Mouse (Mus musculus): ENCODE results near the gene Fgf11. TPM values are rescaled to one million over a fixed set of nuclear protein-coding genes. Genes with fewer than 3 reads are reported as not detected.

Gene Fgf11
- polyA plus RNA-seq, 2 experiments, result 0.06 to 0.41 TPM

DNA sequence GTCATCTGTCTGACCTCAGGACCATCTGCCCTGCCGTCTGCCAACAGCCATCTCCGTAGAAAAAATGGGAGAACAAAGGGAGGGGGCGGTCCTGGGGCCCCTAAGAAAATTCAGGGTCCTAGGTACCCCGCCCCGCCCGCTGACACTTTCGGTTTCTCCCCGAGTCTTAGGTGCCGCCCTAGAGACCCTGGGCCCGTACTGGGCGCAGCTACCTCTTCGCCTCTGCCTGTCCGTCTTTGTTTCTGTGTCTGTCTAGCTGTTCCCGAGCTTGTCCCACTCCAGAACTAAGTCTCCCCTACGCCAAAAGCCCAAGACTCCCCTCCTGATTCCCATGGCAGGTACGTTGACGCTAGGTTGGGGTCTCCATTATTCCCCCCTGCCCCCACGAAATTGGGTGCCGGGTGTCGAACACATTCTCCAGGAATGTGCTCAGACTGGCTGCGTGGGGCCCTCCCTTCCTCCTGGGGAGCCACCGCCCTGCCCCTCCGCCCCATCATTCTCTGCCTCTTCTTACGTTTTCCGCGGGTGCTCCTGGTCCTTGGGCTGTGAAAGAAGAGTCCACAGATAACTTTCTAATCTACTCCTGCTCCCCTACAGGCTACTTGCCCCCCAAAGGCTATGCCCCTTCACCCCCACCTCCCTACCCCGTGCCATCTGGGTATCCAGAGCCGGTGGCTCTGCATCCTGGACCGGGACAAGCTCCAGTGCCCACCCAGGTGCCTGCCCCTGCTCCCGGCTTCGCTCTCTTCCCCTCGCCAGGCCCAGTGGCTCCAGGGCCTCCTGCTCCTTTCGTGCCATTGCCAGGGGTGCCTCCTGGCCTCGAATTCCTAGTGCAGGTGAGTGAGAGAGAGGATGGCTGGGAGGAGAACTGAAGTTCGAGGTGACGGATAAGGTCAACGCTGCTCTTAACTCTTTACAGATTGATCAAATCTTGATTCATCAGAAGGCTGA, 45.4 kb upstream of the Fgf11 start:
- H3K27ac ChIP-seq, result peak overlapping the region; percentile 92
- DNase-seq (ENCODE audit: low read depth in 3 of 3, low spot score in 3 of 3) (no peak), ATAC-seq (ENCODE audit: insufficient read depth) (peak; percentile 64)
- no peaks in the 10 kb centered on the region for H3K27me3 ChIP-seq (ENCODE audit: control insufficient read depth, insufficient read depth, low read length)
- H3K4me3 ChIP-seq (ENCODE audit: insufficient read depth in 1 of 2, low read depth in 2 of 2, low read length in 2 of 2), result peak overlapping the region; percentile 78 to 94
- TF ChIP-seq EP300 (IDR thresholded peaks at IDR 0.05; ENCODE audit: low read depth) (no peak), CTCF (IDR thresholded peaks at IDR 0.05; ENCODE audit: low read depth) (no peak)
- H3K36me3 ChIP-seq (replicated peaks; ENCODE audit: control insufficient read depth, insufficient read depth, low read depth), result peaks cover 17% of the 10 kb centered on the region
- peak overlapping the region; percentile 91 for H3K9ac ChIP-seq (replicated peaks)
- H3K9me3 ChIP-seq (ENCODE audit: control insufficient read depth, low read length), result no peaks in the 10 kb centered on the region
- WGBS (ENCODE audit: insufficient replicate concordance), result 13% methylated on average over 37 of the region's 37 CpGs
- peak overlapping the region; percentile 96 for H3K4me2 ChIP-seq (ENCODE audit: low read depth)
- H3K4me1 ChIP-seq (replicated peaks; ENCODE audit: control insufficient read depth in 2 of 2, insufficient read depth in 2 of 2, low read length in 1 of 2), result peaks cover 34 to 46% of the 10 kb centered on the region in 2 experiments

DNA sequence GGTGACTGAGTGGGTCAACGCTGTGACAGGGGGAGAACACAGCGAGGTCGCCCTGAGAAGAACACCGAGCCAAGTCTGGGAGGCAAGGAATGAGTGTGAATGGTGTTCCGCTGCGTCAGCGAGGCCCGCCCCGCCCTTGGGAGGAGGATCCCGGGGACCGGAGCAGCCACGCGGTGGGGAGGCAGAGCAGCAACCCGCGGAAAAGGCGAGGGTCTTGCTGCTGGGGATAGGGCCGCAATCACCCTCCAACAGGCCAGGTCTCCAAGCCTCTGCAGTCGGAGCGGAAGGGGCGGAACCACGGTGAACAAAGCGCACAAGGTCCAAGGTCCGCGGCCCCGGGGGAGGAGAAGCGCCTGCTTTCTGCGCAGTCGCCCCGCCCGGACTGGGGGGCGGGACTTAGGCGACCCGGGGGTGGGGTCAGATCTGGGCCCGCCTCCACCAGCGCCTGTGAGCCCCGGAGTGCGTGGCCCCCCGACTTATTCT, 44.6 kb upstream of the Fgf11 start, which contains the start of gene Plscr3:
Plscr3 (plus strand) TSS at position 179 of the 483 bp plus-strand sequence.
- Histone ChIP-seq H3K9ac (replicated peaks) (peak within 1 kb of the TSS; percentile 91), H3K4me1 (replicated peaks; ENCODE audit: control insufficient read depth in 2 of 2, insufficient read depth in 2 of 2, low read length in 1 of 2) (peaks cover 26 to 40% of the 10 kb centered on the region in 2 experiments), H3K27ac (peak within 1 kb of the TSS; percentile 92), H3K27me3 (ENCODE audit: control insufficient read depth, insufficient read depth, low read length) (no peaks in the 10 kb centered on the region), H3K4me3 (ENCODE audit: insufficient read depth in 1 of 2, low read depth in 2 of 2, low read length in 2 of 2) (peak within 1 kb of the TSS; percentile 78 to 94), H3K9me3 (ENCODE audit: control insufficient read depth, low read length) (no peaks in the 10 kb centered on the region), H3K36me3 (replicated peaks; ENCODE audit: control insufficient read depth, insufficient read depth, low read depth) (peaks cover 10% of the 10 kb centered on the region), H3K4me2 (ENCODE audit: low read depth) (peak within 1 kb of the TSS; percentile 96)
- ATAC-seq (ENCODE audit: insufficient read depth), result peak; percentile 91
- DNase-seq (ENCODE audit: low read depth in 3 of 3, low spot score in 3 of 3), result peak; percentile 75 to 80 (median 76)
- under 1% methylated on average over 38 of the region's 38 CpGs for whole genome bisulfite sequencing (ENCODE audit: insufficient replicate concordance)
- TF ChIP-seq EP300 (IDR thresholded peaks at IDR 0.05; ENCODE audit: low read depth) (peak; percentile 37), CTCF (IDR thresholded peaks at IDR 0.05; ENCODE audit: low read depth) (0 out of 2 replicates have a peak, but pooled peaks have one; percentile 19)

DNA sequence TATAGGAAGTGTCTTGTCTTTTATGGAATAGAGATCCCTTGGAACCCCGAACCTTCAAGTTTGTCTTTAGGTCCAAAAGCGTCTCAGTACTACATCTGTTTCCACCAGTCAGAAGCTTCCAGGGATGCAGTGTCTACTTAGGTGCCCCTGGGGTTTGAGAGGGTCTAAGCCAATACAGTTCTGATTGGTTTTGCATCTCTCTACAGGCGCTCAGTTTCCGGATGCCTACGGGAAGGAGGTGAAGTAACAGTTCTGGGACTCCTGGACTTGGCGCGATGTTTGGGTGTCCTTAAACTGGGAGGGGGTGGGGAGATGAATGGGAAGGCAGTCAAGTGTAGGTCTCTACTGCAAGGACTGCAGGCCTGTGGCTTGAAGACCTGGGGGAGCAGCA, 37.1 kb upstream of the Fgf11 start:
- WGBS (ENCODE audit: insufficient replicate concordance), result 0% methylated on average over 7 of the region's 7 CpGs

DNA sequence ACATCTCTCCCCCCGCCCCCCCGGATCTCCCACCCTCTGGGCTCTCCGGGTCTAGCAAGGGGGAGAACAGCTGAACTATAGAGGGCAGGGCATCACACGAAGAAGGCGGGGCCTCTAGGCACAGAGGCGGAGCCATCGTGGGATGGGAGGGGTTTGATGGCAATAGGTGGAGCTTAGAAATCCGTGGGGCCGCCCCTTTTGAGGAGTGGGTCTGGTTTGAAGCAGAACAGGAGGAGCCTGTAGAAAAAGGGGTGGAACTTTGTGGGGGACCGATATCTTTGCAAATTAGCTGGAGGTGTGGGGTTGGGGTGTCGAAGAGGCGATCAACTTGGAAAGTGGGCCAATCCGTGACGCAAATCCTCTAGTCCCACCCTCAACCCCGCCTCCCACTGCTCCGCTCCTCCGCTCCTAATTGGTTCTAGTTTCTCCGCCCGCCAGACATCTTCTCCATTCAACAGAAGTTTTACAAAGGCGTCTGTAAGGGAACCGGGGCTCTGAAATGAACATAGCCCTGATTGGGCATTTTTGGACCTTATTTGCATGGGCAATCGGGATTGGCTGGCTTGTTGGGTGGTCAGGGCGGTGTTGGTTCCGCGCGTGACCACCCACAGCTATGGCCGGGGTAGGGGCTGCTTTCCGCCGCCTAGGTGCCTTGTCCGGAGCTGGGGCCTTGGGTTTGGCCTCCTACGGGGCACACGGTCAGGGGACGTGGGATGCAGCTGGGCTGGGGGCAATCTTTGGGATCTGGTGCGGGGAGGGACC, 36.5 kb upstream of the Fgf11 start, which contains the start of gene Tmem256:
Tmem256 (plus strand) TSS at position 563 of the 762 bp plus-strand sequence.
- no peaks in the 10 kb centered on the region for H3K9me3 ChIP-seq (ENCODE audit: control insufficient read depth, low read length)
- DNase-seq (ENCODE audit: low read depth in 3 of 3, low spot score in 3 of 3) (peak; percentile 96 to 97 (median 97)), ATAC-seq (ENCODE audit: insufficient read depth) (peak; percentile 90)
- H3K4me1 ChIP-seq (replicated peaks; ENCODE audit: control insufficient read depth in 2 of 2, insufficient read depth in 2 of 2, low read length in 1 of 2), result peaks cover 19 to 23% of the 10 kb centered on the region in 2 experiments
- peak within 1 kb of the TSS; percentile 81 for H3K9ac ChIP-seq (replicated peaks)
- peak within 1 kb of the TSS; percentile 67 to 88 for H3K4me3 ChIP-seq (ENCODE audit: insufficient read depth in 1 of 2, low read depth in 2 of 2, low read length in 2 of 2)
- TF ChIP-seq CTCF (IDR thresholded peaks at IDR 0.05; ENCODE audit: low read depth), result no peak; the same call in 1 of the 2 replicates
- peak; percentile 55; the same call in 1 of the 2 replicates for TF ChIP-seq EP300 (IDR thresholded peaks at IDR 0.05; ENCODE audit: low read depth)
- peaks cover 42% of the 10 kb centered on the region for H3K27me3 ChIP-seq (ENCODE audit: control insufficient read depth, insufficient read depth, low read length)
- H3K27ac ChIP-seq, result peak within 1 kb of the TSS; percentile 76
- under 1% methylated on average over 34 of the region's 34 CpGs for WGBS (ENCODE audit: insufficient replicate concordance)
- no peaks in the 10 kb centered on the region for H3K36me3 ChIP-seq (replicated peaks; ENCODE audit: control insufficient read depth, insufficient read depth, low read depth)
- peak within 1 kb of the TSS; percentile 94 for H3K4me2 ChIP-seq (ENCODE audit: low read depth)

More for the DNA sequence above, 37.1 kb upstream of the Fgf11 start:
- peaks cover 38% of the 10 kb centered on the region for H3K27me3 ChIP-seq (ENCODE audit: control insufficient read depth, insufficient read depth, low read length)
- no peaks in the 10 kb centered on the region for H3K9me3 ChIP-seq (ENCODE audit: control insufficient read depth, low read length)
- no peak for TF ChIP-seq CTCF (IDR thresholded peaks at IDR 0.05; ENCODE audit: low read depth)
- no peak for TF ChIP-seq EP300 (IDR thresholded peaks at IDR 0.05; ENCODE audit: low read depth)
- ATAC-seq (ENCODE audit: insufficient read depth) (peak; percentile 12; the same call in 1 of the 2 replicates), DNase-seq (ENCODE audit: low read depth in 3 of 3, low spot score in 3 of 3) (no peak)
- peaks cover 16 to 22% of the 10 kb centered on the region in 2 experiments for H3K4me1 ChIP-seq (replicated peaks; ENCODE audit: control insufficient read depth in 2 of 2, insufficient read depth in 2 of 2, low read length in 1 of 2)
- peak overlapping the region; percentile 67 to 88 for H3K4me3 ChIP-seq (ENCODE audit: insufficient read depth in 1 of 2, low read depth in 2 of 2, low read length in 2 of 2)
- peak overlapping the region; percentile 94 for H3K4me2 ChIP-seq (ENCODE audit: low read depth)
- no peaks in the 10 kb centered on the region for H3K36me3 ChIP-seq (replicated peaks; ENCODE audit: control insufficient read depth, insufficient read depth, low read depth)
- peak overlapping the region; percentile 76 for H3K27ac ChIP-seq
- peak overlapping the region; percentile 81 for H3K9ac ChIP-seq (replicated peaks)
